Mouse (Mus musculus): ENCODE results near the gene Bet1l.

GRCm38 (mm10) chr7:140820173-140820572, 37.2 kb downstream of the Bet1l start:
- TF ChIP-seq POLR2A (IDR thresholded peaks at IDR 0.05; ENCODE audit: low read depth, low read length) = no peak
- no peak for TF ChIP-seq CTCF (IDR thresholded peaks at IDR 0.05; ENCODE audit: extremely low read depth, insufficient read length, insufficient replicate concordance, low read depth, low read length)

Data from small intestine, adult 2 months (tissue).